Mouse (Mus musculus) heart, postnatal 4 days (tissue): ENCODE data around the gene Arhgap30. TPM values are rescaled to one million over a fixed set of nuclear protein-coding genes. Genes with fewer than 3 reads are reported as not detected.

Experiments
- DNase-seq: peaks from one replicate; pipeline ENCODE4 v3.0.0; 2021
- total RNA-seq, 2 experiments: library from RNA; stranded (reverse); gene quantifications; 2 replicates each; pipeline ENCODE4 v1.2.3; 2021

Gene Arhgap30
- total RNA-seq, 2 experiments from 2014 or later = 0.90 to 1.5 TPM

DNA sequence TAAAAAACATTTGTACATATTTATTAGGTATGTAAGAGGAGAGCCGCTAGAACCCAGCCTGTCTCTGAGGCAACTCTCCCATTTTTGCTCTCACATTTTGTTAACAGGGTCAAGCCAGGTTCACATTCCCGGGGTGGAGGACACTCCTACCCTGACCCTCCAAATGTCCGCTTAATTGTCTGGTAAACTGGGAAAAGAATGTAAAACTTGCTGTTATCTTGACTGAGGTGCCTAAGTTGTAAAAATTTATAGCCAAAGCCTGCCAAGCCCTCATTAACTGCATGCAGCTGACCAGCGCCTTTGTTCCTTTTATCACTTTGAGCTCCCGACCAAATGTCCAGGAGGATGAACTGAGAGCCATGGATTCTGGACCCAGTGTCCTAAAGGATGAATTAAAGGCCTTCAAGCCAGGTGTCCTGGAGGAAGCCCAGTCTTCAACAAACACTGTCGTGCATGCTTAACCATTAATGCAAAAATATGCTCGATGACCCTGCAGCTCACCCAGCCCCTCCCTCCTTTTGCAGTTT lies 46.6 kb downstream of the Arhgap30 start:
- DNase-seq = no peak

DNA sequence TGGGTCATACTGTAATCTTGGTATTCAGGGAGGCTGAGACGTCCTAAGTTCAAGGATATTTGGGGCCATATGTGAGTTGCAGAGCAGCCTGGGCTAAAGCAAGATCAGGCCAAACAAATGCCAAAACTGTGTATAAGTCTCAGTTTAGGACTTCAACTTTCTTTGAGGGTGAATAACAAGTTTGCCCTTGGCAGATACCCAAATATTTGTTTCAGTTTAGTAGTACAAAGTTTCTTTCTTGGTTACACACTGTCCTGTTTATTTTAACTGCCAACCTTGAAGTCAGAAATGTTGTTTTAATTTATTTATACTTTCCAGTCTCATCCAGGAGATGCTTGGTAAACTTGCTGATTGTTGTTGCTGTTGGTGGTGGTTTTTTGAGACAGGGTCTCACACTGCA lies 47.2 kb downstream of the Arhgap30 start:
- DNase-seq = no peak

DNA sequence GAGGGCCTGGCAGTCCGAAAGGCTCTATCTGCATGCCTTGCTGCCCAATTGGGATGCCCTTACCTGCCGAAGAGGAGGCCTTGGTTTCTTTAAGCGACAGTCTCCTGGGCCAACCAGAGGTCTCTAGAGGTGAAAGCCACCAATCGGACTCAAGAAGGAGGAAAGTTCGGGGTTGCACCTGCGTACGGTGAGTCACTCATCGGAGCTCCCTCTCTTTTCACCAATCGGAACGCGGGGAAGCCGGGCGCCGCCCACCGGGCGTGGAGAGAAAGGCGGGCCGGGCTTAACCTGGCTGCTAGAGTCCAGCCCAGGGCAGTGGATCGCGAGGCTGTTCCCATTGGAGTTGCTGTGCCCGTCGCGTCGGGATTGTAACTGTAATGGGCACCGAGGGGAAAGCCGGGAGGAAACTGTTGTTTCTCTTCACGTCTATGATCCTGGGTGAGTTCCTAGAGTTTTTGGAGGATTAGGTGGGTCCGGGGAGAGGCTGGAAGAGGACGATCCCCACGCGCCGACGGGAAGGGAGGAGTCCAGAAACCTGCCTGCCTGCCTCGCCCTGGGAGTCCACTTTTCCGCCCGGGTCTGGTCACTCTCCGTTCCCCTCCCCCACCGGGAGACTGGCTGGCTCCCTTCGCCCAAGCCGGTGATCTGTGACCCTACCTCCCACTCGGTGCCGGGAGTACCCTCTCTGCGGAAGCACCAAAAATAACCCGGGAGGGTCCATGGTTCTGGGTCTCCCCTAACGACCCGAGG lies 48.7 kb downstream of the Arhgap30 start, which contains the start of gene F11r:
TSS of gene F11r (plus strand) at position 272 of the 750 bp plus-strand sequence.
- DNase-seq = peak; percentile 90

DNA sequence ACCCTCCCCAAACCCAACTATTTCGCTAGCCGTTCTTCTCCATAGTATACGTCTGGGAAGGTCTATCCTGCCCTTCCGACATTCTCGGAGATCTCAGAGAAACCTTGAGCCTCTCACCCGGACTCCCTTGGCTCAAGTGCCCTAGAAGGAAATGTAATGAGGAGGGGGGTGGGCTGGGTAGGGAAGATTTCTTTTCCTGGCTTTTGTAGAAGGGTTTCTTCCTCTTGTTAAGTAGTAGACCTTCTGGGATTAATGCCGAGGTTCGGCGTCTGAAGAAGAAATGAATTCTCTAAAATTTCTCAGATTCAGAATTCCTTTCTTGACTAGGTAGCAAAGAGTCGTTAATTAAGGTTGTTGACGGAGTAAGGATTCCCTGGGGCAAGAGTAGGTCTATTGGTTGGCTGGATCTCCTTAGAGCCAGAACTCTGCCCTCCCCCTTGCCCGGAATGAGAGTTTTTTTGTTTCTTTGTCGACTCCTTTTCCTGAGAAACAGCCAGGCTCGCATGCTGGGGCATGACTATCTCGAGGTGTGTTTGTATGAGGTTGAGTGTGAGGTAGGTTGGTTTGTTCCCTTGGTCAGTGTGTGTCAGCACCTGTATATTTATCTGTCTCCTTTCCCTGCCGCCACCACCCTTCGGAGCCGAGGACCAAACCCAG lies 49.4 kb downstream of the Arhgap30 start:
- DNase-seq = no peak

- no peak for DNase-seq
These were observed 50.3 kb downstream of the Arhgap30 start for GRCm38 (mm10) chr1:171439072-171439471.

- peak; percentile 80 for DNase-seq
These were observed 51.4 kb downstream of the Arhgap30 start for GRCm38 (mm10) chr1:171440025-171440725.

- peak; percentile 29 for DNase-seq
These were observed 53.0 kb downstream of the Arhgap30 start for GRCm38 (mm10) chr1:171441466-171442412.

DNA sequence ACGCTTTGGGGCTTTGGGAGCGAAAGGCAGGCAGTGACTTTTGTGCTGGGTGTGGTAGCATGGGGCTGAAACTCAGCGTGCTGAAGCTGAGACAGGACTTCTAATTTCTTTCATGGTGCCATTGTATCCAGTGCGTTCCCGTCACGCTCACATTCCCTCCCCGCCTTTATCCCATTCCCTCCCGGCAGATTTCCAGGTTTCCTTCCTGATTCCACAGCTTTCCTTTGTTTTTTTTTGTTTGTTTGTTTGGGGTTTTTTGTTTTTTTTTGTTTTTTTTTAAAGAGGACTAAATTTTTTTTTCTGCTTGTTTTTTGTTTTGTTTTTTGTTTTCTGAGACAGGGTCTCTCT lies 53.6 kb downstream of the Arhgap30 start:
- DNase-seq = peak; percentile 25

GRCm38 (mm10) chr1:171445050-171445449 lies 56.3 kb downstream of the Arhgap30 start:
- no peak for DNase-seq

DNA sequence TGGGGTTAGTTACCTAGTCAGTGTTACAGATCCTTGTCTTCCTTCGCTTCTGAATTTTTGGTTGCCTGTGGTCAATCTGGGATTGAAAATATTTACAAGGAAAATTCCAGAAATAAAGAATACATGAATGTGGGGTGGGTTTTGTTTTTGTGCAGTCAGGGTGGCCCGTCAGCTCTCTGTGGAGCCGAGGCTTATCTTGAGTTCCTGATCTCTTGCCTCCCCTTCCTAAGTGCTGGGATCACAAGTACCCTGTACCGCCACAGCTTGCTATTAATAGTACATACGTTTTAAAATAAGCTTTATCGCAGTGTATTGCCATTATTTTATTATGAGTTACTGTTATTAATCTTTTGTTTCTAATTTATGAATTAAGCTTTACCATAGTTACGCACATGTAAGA lies 58.1 kb downstream of the Arhgap30 start:
- DNase-seq = no peak

GRCm38 (mm10) chr1:171447692-171448091 lies 58.9 kb downstream of the Arhgap30 start:
- DNase-seq = no peak

DNA sequence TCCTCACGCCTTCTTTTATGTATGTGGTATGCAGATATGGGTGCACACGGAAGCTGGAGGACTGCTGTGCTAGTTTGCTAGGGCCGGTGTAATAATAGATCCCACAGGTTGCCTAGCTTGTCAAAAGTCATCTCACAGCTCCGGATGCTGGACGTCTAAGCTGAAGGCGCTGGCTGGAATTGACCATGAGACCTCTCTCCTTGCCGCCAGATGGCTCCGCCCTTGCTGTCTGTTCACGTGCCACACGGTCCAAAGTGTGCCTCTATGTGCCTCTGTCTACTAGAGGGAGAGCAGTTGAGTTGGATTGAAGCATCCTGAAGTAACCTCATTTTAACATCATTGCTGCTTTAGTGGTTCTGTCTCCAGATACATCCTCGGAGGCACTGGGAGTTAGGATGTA lies 61.3 kb downstream of the Arhgap30 start:
- no peak for DNase-seq

DNA sequence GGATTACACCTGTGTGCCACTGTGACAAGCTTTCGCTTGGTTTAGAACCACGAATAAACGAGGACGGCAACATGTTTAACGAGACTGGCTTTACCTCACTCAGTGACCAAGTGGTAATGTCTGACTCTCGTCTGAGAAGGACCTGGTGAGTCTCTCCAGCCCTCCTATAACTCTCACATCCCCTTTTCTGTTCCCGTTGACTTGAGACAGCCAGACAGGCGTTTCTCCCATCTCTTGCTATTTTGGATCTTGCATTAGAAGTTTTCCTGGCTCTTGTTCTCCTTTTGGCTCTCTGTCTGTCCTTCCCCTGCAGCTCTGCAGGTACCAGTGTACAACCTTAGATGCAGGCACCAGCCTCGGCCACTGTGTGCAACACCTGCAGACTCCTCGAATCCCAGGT lies 62.2 kb downstream of the Arhgap30 start:
- no peak for DNase-seq

- no peak for DNase-seq
These were observed 63.8 kb downstream of the Arhgap30 start for GRCm38 (mm10) chr1:171452522-171452921.

DNA sequence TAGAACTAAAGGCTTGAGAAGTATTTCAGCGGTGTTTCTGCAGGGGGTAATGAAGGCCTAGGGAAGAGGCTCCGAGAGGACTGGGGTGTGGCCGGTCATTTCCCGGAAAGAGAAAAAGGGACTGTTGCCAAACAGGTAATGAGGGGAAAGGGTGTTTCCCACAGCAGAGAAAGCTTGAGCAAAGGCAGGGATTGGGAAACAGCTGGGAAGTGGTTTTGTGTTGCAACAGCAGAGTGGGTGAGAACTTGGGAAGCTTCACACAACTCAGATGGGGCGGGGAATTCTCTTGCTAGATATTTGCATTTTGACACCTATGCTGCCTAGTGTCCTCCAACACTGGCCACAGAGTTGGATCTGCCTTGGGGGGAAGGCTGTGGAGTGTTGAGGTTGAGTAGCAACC lies 64.2 kb downstream of the Arhgap30 start:
- no peak for DNase-seq

DNA sequence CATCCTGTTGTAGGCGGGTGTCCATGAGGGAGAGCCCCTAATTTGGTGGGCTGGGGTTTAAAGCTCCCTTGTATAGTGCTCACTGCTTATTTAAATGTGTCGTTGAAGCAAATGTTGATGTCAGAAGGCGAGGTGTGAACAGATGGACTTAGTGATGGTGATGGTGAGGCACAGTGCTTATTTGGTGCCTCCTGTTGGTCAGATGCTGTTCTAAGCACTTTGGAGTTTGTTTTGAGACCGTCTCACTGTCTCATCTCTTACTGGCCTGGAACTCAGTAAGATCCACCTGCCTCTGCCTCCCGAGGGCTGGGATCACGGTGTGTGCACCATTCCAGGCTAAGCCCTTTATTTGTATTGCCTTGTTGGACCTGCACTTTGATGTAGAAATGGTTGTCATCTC lies 66.2 kb downstream of the Arhgap30 start:
- no peak for DNase-seq

DNA sequence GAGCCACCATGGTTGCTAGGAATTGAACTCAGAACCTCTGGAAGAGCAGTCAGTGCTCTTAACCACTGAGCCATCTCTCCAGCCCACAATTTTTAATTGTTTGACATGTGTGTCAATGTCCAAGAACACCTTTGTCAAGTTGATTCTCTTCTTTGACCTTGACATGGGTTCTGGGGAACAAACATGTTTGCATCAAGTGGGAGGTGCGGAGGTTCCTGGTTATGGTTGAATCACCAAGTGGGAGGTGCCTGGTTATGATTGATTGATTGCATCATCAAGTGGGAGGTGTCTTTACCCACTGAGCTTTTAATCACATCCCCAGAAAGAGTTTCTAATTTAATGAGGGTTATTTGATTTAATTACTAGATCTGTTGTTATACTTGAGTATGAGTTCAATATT lies 68.8 kb downstream of the Arhgap30 start:
- no peak for DNase-seq

GRCm38 (mm10) chr1:171459791-171460190 lies 71.0 kb downstream of the Arhgap30 start:
- DNase-seq = no peak
